Mouse (Mus musculus): ENCODE data around the gene Igsf21. TPM values are rescaled to one million over a fixed set of nuclear protein-coding genes. Genes with fewer than 3 reads are reported as not detected.

Gene Igsf21
- not detected for polyA plus RNA-seq (2012; fragmentation: generic; extraction: Trizol)

GRCm38 (mm10) chr4:140246180-140247005 lies at the start of gene Igsf21:
Gene Igsf21, minus strand, starts transcription at chr4:140246784.

